Mouse (Mus musculus) skeletal muscle tissue, adult 2 months (tissue): ENCODE measurements around the gene 1700017D01Rik.
"Not testable (repeated sequence)": the region's sequence is repeated elsewhere in the genome, so short reads cannot be mapped to it uniquely, and the experiment has no call there.

Experiments
- DNase-seq: peaks from one replicate; pipeline ENCODE4 v3.0.0-alpha.2; 2012; ENCODE audit warnings: low read depth, low spot score

Gene 1700017D01Rik

DNA sequence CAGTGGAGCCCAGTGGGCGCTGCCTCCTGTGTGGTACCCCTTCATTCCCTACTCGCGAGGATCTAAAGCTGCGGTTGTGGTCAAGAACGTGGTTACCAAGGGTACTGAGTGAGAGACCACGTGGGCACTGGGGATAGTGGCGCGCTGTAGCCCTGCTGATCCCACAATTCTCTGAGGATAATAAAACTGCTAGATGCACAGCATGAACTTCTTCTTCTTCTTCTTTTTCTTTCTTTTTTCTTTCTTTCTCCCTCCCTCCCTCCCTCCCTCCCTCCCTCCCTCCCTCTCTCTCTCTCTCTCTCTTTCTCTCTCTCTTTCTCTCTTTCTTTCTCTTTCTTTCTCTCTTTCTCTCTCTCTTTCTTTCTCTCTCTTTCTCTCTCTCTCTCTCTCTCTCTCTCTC, at the start of gene 1700017D01Rik:
TSS of gene 1700017D01Rik (minus strand) at position 101 of the 400 bp plus-strand sequence.
- not testable (repeated sequence) for DNase-seq

- no peak for DNase-seq
These were observed 46.8 kb upstream of the 1700017D01Rik start for GRCm38 (mm10) chr19:11177464-11177863.

DNA sequence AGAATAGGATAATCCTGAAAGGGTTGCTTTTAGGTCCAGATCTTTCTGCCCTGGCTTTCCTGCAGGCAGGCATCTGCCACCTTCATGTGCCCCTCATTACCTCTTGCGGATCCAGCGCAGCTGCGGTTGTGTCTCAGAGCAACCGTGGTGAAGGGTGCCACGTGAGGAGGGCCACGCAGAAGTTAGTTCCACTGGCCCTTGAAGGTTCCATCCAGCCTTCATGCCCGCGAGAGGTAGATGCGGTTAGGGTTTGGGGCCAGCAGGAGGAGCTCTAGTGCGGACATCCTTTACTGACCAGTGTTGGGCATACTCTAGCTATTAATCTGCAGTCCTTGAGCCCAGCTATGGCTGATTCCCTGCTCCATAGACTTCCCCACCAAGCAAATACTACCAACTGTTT, 34.5 kb upstream of the 1700017D01Rik start, which contains the start of gene 1700025F22Rik:
TSS of gene 1700025F22Rik (minus strand) at position 149 of the 400 bp plus-strand sequence.
- no peak for DNase-seq

- not testable (repeated sequence) for DNase-seq
These were observed 27.2 kb upstream of the 1700017D01Rik start for GRCm38 (mm10) chr19:11157890-11158289.

GRCm38 (mm10) chr19:11135336-11135735, 4.7 kb upstream of the 1700017D01Rik start:
- no peak for DNase-seq

DNA sequence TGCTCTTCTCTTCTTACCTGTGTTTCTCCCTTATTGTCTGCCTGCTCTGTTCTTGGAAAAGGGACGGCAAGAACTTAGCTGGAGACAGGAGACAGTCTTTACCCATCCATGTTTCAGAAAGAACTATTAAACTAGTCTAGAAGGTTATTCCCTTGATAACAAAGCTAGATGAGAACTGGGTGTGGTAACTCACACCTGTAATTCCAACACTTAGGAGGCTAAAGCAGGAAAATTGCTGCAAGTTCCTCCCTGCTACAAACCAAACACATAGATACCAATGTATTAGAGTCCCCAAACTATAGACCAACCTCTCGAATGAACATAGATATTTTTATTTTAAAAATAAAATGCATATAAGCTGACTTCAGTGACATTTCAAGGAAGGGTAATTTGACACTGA, 4.2 kb upstream of the 1700017D01Rik start:
- no peak for DNase-seq

DNA sequence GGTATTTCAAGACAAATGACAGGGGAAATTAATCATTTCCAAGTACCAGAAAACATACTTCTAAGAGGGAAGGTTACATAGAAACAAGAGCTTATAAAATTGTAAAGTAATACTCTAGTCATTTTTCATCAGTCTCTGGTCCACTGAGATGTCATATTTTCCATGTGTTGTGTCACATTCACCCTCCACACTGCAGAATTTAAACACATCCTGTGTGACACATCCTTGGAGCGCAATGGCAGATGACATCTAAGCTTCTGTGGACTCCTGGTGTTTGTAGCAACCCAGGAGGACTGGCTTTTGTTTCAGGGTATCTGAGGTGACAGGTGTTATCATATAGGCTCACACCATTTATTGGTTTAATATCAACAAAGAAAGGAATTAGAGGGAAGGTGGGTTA, 974 bp downstream of the 1700017D01Rik start:
- no peak for DNase-seq

DNA sequence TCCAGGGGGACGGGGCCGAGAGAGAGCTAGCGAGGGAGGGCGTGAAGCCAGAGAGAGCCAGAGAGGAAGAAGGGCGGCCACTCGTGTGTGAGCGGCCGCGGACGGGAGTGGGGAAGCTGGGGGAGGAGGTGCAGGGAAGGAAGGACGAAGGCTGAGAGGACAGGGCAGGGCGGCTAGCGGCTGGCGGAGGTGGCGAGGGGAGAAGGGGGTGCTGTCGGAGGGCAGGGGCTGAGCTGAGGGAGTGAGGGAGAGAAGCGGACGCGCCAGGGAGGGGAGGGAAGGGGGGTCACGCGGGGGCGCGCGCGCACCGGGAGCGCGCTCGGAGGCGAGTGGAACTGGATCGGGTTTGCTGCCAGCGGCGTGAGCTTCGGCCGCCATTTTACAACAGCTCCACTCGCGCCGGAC, 9.7 kb downstream of the 1700017D01Rik start:
- not testable (repeated sequence) for DNase-seq

GRCm38 (mm10) chr19:11119338-11119737, 11.3 kb downstream of the 1700017D01Rik start:
- peak; percentile 2 for DNase-seq

- DNase-seq, result peak; percentile 65
These were observed 22.9 kb downstream of the 1700017D01Rik start for GRCm38 (mm10) chr19:11107746-11108145.

GRCm38 (mm10) chr19:11101880-11102279, 28.8 kb downstream of the 1700017D01Rik start:
- no peak for DNase-seq

DNA sequence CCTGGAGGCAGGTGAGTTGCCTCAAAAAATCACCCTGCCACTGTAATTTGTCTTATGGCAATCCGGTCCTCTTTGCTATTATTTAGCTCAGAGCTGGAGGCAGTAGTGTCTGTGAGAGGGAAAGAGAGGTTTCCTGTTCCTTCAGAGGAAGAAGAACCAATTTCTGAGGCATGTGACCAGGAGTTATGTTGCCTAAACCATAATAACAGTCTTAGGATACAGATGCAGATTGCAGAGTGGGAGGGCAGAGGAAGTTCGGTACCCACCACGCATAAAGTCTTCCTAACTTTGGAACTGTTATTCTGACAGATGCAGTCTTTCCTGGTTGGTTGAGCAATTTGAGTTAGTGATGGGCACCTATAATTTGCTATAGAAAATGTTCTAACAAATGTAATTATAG, 32.3 kb downstream of the 1700017D01Rik start:
- no peak for DNase-seq

DNA sequence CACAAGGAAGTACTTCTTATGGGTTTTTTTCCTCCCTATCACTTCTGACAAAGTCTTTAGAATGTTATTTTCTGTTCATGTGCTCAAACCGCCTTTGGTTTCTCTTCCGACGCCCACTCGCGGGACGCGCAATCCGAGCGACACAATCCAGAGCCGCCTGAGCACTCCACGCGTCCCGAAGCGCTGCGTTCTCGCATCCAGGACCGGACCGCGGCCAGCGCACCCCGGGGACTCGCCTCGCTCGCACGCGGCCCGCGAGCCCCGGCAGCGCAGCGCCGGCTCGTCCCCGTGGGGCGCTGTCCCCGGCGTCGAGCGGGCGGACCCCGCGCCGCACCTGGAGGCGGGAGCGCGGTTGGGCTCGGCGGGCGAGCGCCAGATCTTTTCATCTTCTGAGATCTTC, 38.5 kb downstream of the 1700017D01Rik start:
- not testable (repeated sequence) for DNase-seq

GRCm38 (mm10) chr19:11080934-11081333, 49.7 kb downstream of the 1700017D01Rik start, which contains the start of gene Ms4a8a:
Gene Ms4a8a (minus strand): TSS chr19:11081102.
- no peak for DNase-seq

DNA sequence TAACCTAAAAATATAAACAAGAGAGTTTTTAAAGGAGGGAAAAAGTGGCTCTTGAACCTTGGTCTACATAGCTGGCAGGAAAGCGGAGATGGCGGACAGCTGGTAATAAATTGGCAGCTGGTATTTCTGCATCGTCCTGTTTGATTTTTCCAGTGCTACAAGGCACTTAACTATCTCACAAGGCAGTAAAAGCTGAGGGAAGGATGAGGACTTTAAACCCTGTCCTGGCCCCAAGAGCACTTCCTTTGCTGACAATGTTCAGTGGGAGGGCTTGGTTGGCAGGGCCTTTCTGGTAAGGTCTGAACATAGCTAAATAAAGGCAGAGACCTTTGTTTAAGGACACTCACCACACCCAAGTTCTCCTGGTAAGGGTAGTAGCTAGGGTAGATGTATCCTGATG, 60.3 kb downstream of the 1700017D01Rik start:
- DNase-seq, result no peak

GRCm38 (mm10) chr19:11065202-11065875, 65.3 kb downstream of the 1700017D01Rik start:
- no peak for DNase-seq

GRCm38 (mm10) chr19:11060900-11061299, 69.8 kb downstream of the 1700017D01Rik start:
- DNase-seq, result no peak

- DNase-seq, result no peak
These were observed 70.7 kb downstream of the 1700017D01Rik start for GRCm38 (mm10) chr19:11059967-11060366.

DNA sequence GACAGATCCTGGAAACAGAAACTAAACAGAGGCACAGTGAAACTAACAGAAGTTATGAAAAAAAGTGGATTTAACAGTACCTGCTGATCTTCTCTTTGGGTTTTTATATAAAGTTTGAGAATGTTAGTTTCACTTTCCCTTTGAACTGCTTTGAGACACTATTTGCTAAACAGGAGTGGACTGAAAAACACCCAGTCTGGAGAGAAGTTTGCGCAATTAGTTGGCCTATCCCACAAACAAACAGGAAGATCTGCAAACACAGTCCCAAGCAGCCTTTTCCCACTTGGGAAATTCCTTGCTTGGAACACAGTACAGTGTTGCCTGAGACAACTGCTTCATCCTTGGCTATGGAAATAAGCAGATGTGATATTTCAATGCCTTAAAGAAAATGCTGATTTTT, 75.0 kb downstream of the 1700017D01Rik start:
- DNase-seq, result peak; percentile 70

GRCm38 (mm10) chr19:11053277-11053676, 77.4 kb downstream of the 1700017D01Rik start:
- DNase-seq, result no peak

DNA sequence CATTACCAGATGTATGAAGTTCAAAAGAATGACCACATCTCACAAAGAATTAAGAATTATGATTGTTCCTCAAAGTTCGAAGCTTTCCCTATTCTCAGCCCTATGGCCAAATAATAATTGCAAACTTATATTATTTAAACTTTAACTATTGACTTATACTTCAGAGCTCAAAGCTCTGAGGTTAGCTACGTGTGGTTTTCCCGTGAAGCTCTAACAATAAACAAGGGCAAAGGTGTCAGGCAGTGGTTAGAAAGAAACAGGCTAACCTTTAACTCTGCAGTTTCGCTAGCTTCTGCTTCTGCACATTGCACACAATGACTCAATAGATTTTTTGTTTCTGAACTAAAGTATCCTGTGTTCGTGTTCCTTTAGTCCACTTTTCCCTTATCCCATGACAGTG, 77.8 kb downstream of the 1700017D01Rik start:
- no peak for DNase-seq

- no peak for DNase-seq
These were observed 80.4 kb downstream of the 1700017D01Rik start for GRCm38 (mm10) chr19:11050286-11050685.

DNA sequence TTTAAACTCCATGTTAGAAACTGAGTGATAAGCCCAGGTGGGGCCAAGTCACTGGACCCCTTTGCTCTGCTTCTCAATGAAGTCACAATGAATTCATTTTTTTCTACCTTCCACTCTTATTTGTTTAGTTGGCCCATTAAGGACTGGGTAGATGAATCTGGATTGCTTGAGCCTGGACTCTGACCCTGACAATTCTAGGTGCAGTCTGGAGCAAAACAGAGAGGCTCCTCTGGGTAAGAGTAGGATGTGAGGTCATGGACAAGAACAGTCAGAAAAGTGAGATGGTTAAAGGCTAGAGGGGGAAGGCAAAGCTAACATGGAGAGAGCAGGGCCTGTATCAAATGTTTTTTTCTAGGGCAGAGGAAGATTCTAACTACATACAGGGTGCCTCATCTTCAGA, 81.2 kb downstream of the 1700017D01Rik start:
- DNase-seq, result no peak
